In genomic region chr13:4645248-4645647, GRCm38 (mm10) we compare ENCODE assay signal across 18 mouse cellular contexts. TPM values are rescaled to one million over a fixed set of nuclear protein-coding genes. Genes with fewer than 3 reads are reported as not detected.
DNase-seq lines count a peak whose midpoint lies in the region; ATAC-seq lines count a peak whose summit lies in the region.
"Had no signal": no experiment of that assay in that cellular context is flagged by ENCODE, and none has a peak within 500 bp of the region (broad histone marks: within the 10 kb centered on the region; RNA-seq: fewer than 3 reads in every experiment).

No protein-coding gene starts in this region.

- no peak for DNase-seq in frontal cortex, postnatal 36 days (ENCODE audit: low spot score in 2 of 2)
- DNase-seq in brain, adult 2 months (ENCODE audit: low read depth, low spot score), result peak; percentile 28
- DNase-seq in heart, postnatal 36 days, result no peak
- DNase-seq: adrenal gland, adult 2 months; adrenal gland, adult 8-10 months; adrenal gland, postnatal 10 days; adrenal gland, postnatal 14 days; adrenal gland, postnatal 25 days; adrenal gland, postnatal 36 days; B cell, adult 2 months; cerebellum, adult 11 months; cerebellum, adult 11-12 months; cerebellum, adult 18-20 months; cerebellum, adult 2 months had no signal

- peak; percentile 91 for ATAC-seq in frontal cortex, adult (ENCODE audit: low TSS enrichment)
- ATAC-seq: activated CD4-positive, CD25-positive, alpha-beta regulatory T cell, adult 4 months; CD4-positive, CD25-positive, alpha-beta regulatory T cell, adult 4 months; Patski had no signal

- intact Hi-C loops in heart, postnatal 36 days (cut with DNase I), result no loop called here

RNA-seq across cellular contexts. Expression of gene Akr1e1, which starts 36.3 kb away (rescaled TPM):
- 10 to 100 TPM; 17.2 to 19.8 TPM for total RNA-seq in heart, postnatal 36 days (2021)
